Mouse (Mus musculus) MEL (cell line): Measurements from ENCODE around the gene Pin1. TPM values are rescaled to one million over a fixed set of nuclear protein-coding genes. Genes with fewer than 3 reads are reported as not detected.

Source experiments
- DNase-seq: peaks from one replicate; pipeline ENCODE4 v3.0.0; 2011; ENCODE audit warnings: low read depth, low spot score
- H3K27ac ChIP-seq: 2 replicates; pipeline ENCODE4 v1.5.1; 2012; ENCODE audit warnings: low read depth, mild to moderate bottlenecking, control low read depth, low read length, moderate library complexity; ENCODE audit not compliant: control insufficient read depth
- H3K27me3 ChIP-seq, 2 experiments: fragments of 150-350 bp in 1 of 2; sonication (generic) in 1 of 2; 2 replicates each; pipeline ENCODE4 v1.6.1; 2012; ENCODE audit warnings: low read length in 2 of 2, mild to moderate bottlenecking in 2 of 2, improper control_type of control experiment in 1 of 2, moderate library complexity in 1 of 2; ENCODE audit not compliant: insufficient read depth in 2 of 2, control insufficient read depth in 1 of 2
- H3K36me3 ChIP-seq, 2 experiments: 2 replicates each; pipeline ENCODE4 v1.6.1; 2012 to 2014; ENCODE audit warnings: low read length in 2 of 2, improper control_type of control experiment in 1 of 2, inconsistent platforms in 1 of 2, mild to moderate bottlenecking in 1 of 2; ENCODE audit not compliant: insufficient read depth in 2 of 2, control insufficient read depth in 1 of 2
- H3K4me1 ChIP-seq, 2 experiments: fragments of 150-350 bp in 1 of 2; sonication (generic) in 1 of 2; 2 replicates each; pipeline ENCODE4 v1.6.1; 2012; ENCODE audit warnings: low read length in 2 of 2, improper control_type of control experiment in 1 of 2, mild to moderate bottlenecking in 1 of 2; ENCODE audit not compliant: insufficient read depth in 2 of 2, control insufficient read depth in 1 of 2
- H3K4me3 ChIP-seq, 2 experiments: fragments of 150-350 bp in 1 of 2; sonication (generic) in 1 of 2; 2 replicates each; pipeline ENCODE4 v1.5.1; 2012; ENCODE audit warnings: low read depth in 2 of 2, low read length in 2 of 2, mild to moderate bottlenecking in 2 of 2, moderate library complexity in 2 of 2, control low read depth in 1 of 2, improper control_type of control experiment in 1 of 2; ENCODE audit not compliant: control insufficient read depth in 1 of 2, insufficient read depth in 1 of 2
- H3K79me2 ChIP-seq: 2 replicates; pipeline ENCODE4 v1.6.1; 2012; ENCODE audit warnings: mild to moderate bottlenecking, low read length, moderate library complexity; ENCODE audit not compliant: control insufficient read depth, poor library complexity, insufficient read depth
- H3K9ac ChIP-seq: 2 replicates; pipeline ENCODE4 v1.6.1; 2012; ENCODE audit warnings: low read depth, mild to moderate bottlenecking, control low read depth, low read length, moderate library complexity; ENCODE audit not compliant: control insufficient read depth, poor library complexity, severe bottlenecking
- H3K9me3 ChIP-seq: fragments of 150-350 bp; sonication (generic); replicated peaks from 2 replicates; pipeline ENCODE4 v1.6.1; 2012; ENCODE audit warnings: mild to moderate bottlenecking, low read length, improper control_type of control experiment, moderate library complexity; ENCODE audit not compliant: insufficient read depth
- BHLHE40 ChIP-seq: IDR thresholded peaks from 2 replicates; pipeline ENCODE4 v1.6.1; 2012; ENCODE audit warnings: low read depth, mild to moderate bottlenecking, inconsistent platforms, low read length, improper control_type of control experiment, borderline replicate concordance
- CHD1 ChIP-seq: IDR thresholded peaks from 2 replicates; pipeline ENCODE4 v1.6.1; 2012; ENCODE audit warnings: low read depth, mild to moderate bottlenecking, inconsistent platforms, low read length, improper control_type of control experiment
- CHD2 ChIP-seq: IDR thresholded peaks from 2 replicates; pipeline ENCODE4 v1.6.1; 2011; ENCODE audit warnings: low read length, improper control_type of control experiment
- CTCF ChIP-seq, 3 experiments: IDR thresholded peaks in 2 of 3; conservative IDR thresholded peaks in 1 of 3; 2 replicates each; pipeline ENCODE4 v1.5.1; 2011 to 2012; ENCODE audit warnings: low read length in 3 of 3, low read depth in 2 of 3, mild to moderate bottlenecking in 2 of 3, improper control_type of control experiment in 1 of 3, inconsistent platforms in 1 of 3, mixed read lengths in 1 of 3, moderate library complexity in 1 of 3; ENCODE audit not compliant: control insufficient read depth in 1 of 3, insufficient read depth in 1 of 3, poor library complexity in 1 of 3, severe bottlenecking in 1 of 3
- E2F4 ChIP-seq: IDR thresholded peaks from 2 replicates; pipeline ENCODE4 v1.6.1; 2011; ENCODE audit warnings: low read depth, low read length, improper control_type of control experiment, borderline replicate concordance
- ELF1 ChIP-seq: IDR thresholded peaks from 2 replicates; pipeline ENCODE4 v1.6.1; 2014; ENCODE audit warnings: low read depth, mild to moderate bottlenecking, inconsistent platforms, low read length, improper control_type of control experiment, moderate library complexity
- EP300 ChIP-seq, 2 experiments: IDR thresholded peaks; 2 replicates each; pipeline ENCODE4 v1.6.1; 2011; ENCODE audit warnings: improper control_type of control experiment in 2 of 2, low read length in 2 of 2, low read depth in 1 of 2, mild to moderate bottlenecking in 1 of 2
- GATA1 ChIP-seq: IDR thresholded peaks from 2 replicates; pipeline ENCODE4 v1.6.1; 2011; ENCODE audit warnings: low read depth, low read length, improper control_type of control experiment
- HCFC1 ChIP-seq: IDR thresholded peaks from 2 replicates; pipeline ENCODE4 v1.6.1; 2012; ENCODE audit warnings: low read depth, mild to moderate bottlenecking, inconsistent platforms, low read length, improper control_type of control experiment, moderate library complexity
- JUND ChIP-seq: IDR thresholded peaks from 2 replicates; pipeline ENCODE4 v1.6.1; 2011; ENCODE audit warnings: low read depth, mild to moderate bottlenecking, improper control_type of control experiment, low read length
- MXI1 ChIP-seq: IDR thresholded peaks from 2 replicates; pipeline ENCODE4 v1.6.1; 2011; ENCODE audit warnings: mild to moderate bottlenecking, low read depth, low read length, improper control_type of control experiment
- MYB ChIP-seq: IDR thresholded peaks from 2 replicates; pipeline ENCODE4 v1.6.1; 2011; ENCODE audit warnings: mild to moderate bottlenecking, low read depth, low read length, improper control_type of control experiment
- NELFE ChIP-seq: IDR thresholded peaks from 2 replicates; pipeline ENCODE4 v1.6.1; 2011; ENCODE audit warnings: low read depth, low read length, improper control_type of control experiment
- POLR2A ChIP-seq, 2 experiments: IDR thresholded peaks; 2 replicates each; pipeline ENCODE4 v1.6.1; 2011 to 2012; ENCODE audit warnings: low read length in 2 of 2, mild to moderate bottlenecking in 2 of 2, control low read depth in 1 of 2, improper control_type of control experiment in 1 of 2, low read depth in 1 of 2, moderate library complexity in 1 of 2; ENCODE audit not compliant: control insufficient read depth in 1 of 2, insufficient read depth in 1 of 2, poor library complexity in 1 of 2
- POLR2AphosphoS5 ChIP-seq: IDR thresholded peaks from 2 replicates; pipeline ENCODE4 v1.6.1; 2012; ENCODE audit warnings: low read depth, borderline replicate concordance, mild to moderate bottlenecking, inconsistent platforms, low read length, moderate library complexity, mixed read lengths
- SIN3A ChIP-seq: IDR thresholded peaks from 2 replicates; pipeline ENCODE4 v1.6.1; 2012; ENCODE audit warnings: low read length, improper control_type of control experiment, inconsistent platforms
- SMC3 ChIP-seq: IDR thresholded peaks from 2 replicates; pipeline ENCODE4 v1.6.1; 2011; ENCODE audit warnings: low read depth, low read length, improper control_type of control experiment
- TAL1 ChIP-seq: IDR thresholded peaks from 2 replicates; pipeline ENCODE4 v1.6.1; 2012; ENCODE audit warnings: mild to moderate bottlenecking, inconsistent platforms, low read length, moderate library complexity, mixed read lengths
- TBP ChIP-seq: IDR thresholded peaks from 2 replicates; pipeline ENCODE4 v1.8.0; 2011; ENCODE audit warnings: low read depth, low read length, improper control_type of control experiment
- TCF12 ChIP-seq: IDR thresholded peaks from 2 replicates; pipeline ENCODE4 v1.6.1; 2014; ENCODE audit warnings: low read depth, mild to moderate bottlenecking, inconsistent platforms, low read length, improper control_type of control experiment, moderate library complexity
- UBTF ChIP-seq: IDR thresholded peaks from 2 replicates; pipeline ENCODE4 v1.6.1; 2012; ENCODE audit warnings: low read depth, mild to moderate bottlenecking, inconsistent platforms, low read length, improper control_type of control experiment, moderate library complexity, borderline replicate concordance; ENCODE audit not compliant: insufficient read depth
- USF1 ChIP-seq: IDR thresholded peaks from 2 replicates; pipeline ENCODE4 v1.6.1; 2014; ENCODE audit warnings: low read depth, mild to moderate bottlenecking, inconsistent platforms, low read length, improper control_type of control experiment, moderate library complexity
- ZC3H11A ChIP-seq: IDR thresholded peaks from 2 replicates; pipeline ENCODE4 v1.6.1; 2012; ENCODE audit warnings: low read depth, mild to moderate bottlenecking, inconsistent platforms, low read length, improper control_type of control experiment
- ZKSCAN1 ChIP-seq: IDR thresholded peaks from 2 replicates; pipeline ENCODE4 v1.6.1; 2012; ENCODE audit warnings: low read depth, mild to moderate bottlenecking, inconsistent platforms, low read length, improper control_type of control experiment, moderate library complexity
- ZMIZ1 ChIP-seq: IDR thresholded peaks from 2 replicates; pipeline ENCODE4 v1.6.1; 2012; ENCODE audit warnings: low read depth, mild to moderate bottlenecking, inconsistent platforms, low read length, improper control_type of control experiment, moderate library complexity
- ZNF384 ChIP-seq: IDR thresholded peaks from 2 replicates; pipeline ENCODE4 v1.6.1; 2012; ENCODE audit warnings: low read depth, mild to moderate bottlenecking, inconsistent platforms, low read length, improper control_type of control experiment
- polyA plus RNA-seq, 2 experiments: library from polyadenylated mRNA; stranded (reverse) in 1 of 2; unstranded in 1 of 2; fragments of >175 nt in 1 of 2; fragments of >200 nt in 1 of 2; gene quantifications; 2 replicates each; pipeline versions ENCODE4 v1.2.1 to v1.2.4; 2012; ENCODE audit warnings: low replicate concordance in 2 of 2, low read depth in 1 of 2; ENCODE audit not compliant: insufficient read length in 2 of 2, insufficient read depth in 1 of 2, missing spikeins in 1 of 2
- total RNA-seq: library from RNA; depleted of rRNA; stranded (reverse); fragments of 300-350 nt; gene quantifications from 2 replicates; pipeline ENCODE4 v1.2.3, GENCODE M21; 2012

The Pin1 gene
- total and polyA plus RNA-seq, 3 experiments: 136 to 202 (median 201) TPM

- TF ChIP-seq MXI1: no peak
Observed at GRCm38 (mm10) chr9:20643781-20644180, 8.1 kb upstream of the Pin1 start (continued).

DNA sequence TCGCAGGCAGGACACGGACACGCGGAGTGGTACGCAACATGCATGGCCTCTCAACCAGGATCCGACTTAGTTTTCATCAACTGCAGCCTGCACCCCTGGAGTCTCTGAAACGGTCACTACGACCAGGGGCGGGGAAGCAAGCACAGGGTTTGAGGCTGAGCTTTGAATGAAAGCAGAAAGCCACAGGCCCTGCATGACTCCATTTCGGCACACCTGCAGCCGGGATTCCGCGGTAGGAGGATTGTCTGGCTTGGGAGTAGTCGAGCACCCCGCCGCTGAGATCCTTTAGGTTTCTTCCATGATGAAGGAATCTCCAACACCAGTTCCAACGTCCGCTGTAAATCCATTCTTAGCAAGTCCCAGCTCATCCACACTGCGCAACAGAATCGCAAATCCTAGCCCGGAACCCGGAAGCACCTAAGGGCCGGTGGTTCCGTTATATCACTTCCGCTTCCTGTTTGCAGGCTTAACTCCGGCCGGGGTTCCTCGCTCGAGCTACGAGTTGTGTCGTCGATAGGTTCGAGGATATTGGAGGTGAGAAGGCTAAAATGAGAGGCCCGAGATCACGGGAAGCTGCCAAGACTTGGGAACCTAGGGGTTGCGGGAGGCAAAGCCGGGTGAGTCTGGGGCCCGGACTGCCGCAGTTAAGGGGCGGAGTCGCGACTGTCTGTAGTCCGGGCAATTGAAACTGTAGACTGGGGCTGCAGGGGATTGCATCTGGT, 7.4 kb upstream of the Pin1 start, which contains the start of gene Fbxl12:
Gene Fbxl12, minus strand, starts transcription at position 408 of the 722 bp plus-strand sequence.
- DNase-seq: peak; percentile 100
- Histone ChIP-seq H3K27me3 (no peaks in the 10 kb centered on the region), H3K4me1 (peaks cover 3 to 16% of the 10 kb centered on the region in 2 experiments), H3K9ac (peak within 1 kb of the TSS; percentile 80), H3K36me3 (peaks cover 10 to 24% of the 10 kb centered on the region in 2 experiments), H3K4me3 (peak within 1 kb of the TSS; percentile 83 to 93), H3K9me3 (no peaks in the 10 kb centered on the region), H3K79me2 (peaks cover 63% of the 10 kb centered on the region), H3K27ac (peak within 1 kb of the TSS; percentile 83)
- TF ChIP-seq E2F4 (no peak), NELFE (no peak), POLR2AphosphoS5 (peak; percentile 83; the same call in 1 of the 2 replicates), ZKSCAN1 (no peak), CHD2 (no peak), ELF1 (no peak), POLR2A (IDR thresholded peaks at IDR 0.05; ENCODE audit: control insufficient read depth in 1 of 2, insufficient read depth in 1 of 2, low read depth in 1 of 2, low read length in 2 of 2, poor library complexity in 1 of 2) (peak; percentile 96 to 100), SIN3A (no peak), JUND (no peak), GATA1 (peak; percentile 9; the same call in 1 of the 2 replicates), CTCF (IDR thresholded peaks at IDR 0.05 in 2 of 3, conservative IDR thresholded peaks at IDR 0.05 in 1 of 3; ENCODE audit: control insufficient read depth in 1 of 3, insufficient read depth in 1 of 3, low read depth in 2 of 3, low read length in 3 of 3, poor library complexity in 1 of 3, severe bottlenecking in 1 of 3) (no peak), EP300 (IDR thresholded peaks at IDR 0.05; ENCODE audit: low read depth in 1 of 2, low read length in 2 of 2) (no peak), TBP (peak; percentile 95), TCF12 (no peak), HCFC1 (no peak), TAL1 (no peak), MXI1 (no peak), ZC3H11A (no peak), ZMIZ1 (no peak), USF1 (no peak), UBTF (0 out of 2 replicates have a peak, but pooled peaks have one; percentile 26), ZNF384 (no peak), SMC3 (no peak), CHD1 (no peak), MYB (no peak), BHLHE40 (no peak)
